Mouse (Mus musculus): ENCODE measurements around the gene Tmem179b.

Tmem179b gene

DNA sequence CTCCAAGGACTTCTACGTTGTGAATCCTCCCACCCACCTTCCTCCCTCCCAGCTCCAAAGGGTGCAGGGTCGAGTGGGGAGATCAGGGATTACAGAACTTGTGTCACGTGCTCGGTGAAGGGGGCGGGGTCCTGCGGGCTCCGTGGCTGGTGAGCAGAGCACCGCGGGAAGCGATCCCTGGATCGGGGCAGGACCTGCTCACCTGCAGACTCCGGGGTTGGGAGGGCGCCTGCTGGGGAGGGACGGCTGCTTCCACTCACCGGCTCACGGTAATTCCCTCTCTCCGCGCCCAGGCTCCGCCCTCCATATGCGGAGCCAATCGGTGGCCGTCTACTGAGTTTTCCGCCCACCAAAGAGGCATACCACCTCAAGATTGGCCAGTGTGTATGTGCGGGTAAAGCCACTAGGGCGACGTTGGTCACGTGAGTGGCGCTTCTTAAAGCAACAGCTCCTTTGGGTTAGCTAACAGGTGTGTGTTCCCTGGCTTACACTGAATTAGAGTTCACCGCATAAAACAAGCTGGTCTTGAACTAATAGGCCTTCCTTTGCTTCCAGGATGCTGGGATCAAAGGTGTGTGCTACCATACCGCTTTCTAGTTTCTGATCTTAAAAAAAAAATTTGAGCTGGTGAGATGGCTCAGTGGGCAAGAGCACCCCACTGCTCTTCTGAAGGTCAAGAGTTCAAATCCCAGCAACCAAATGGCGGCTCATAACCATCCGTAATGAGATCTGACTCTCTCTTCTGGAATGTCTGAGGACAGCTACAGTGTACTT lies 11.9 kb upstream of the Tmem179b start, which contains the start of gene Taf6l:
Taf6l (minus strand) TSS at position 410 of the 774 bp plus-strand sequence.
- DNase-seq (ENCODE audit: low spot score in 2 of 2): peak; percentile 91

DNA sequence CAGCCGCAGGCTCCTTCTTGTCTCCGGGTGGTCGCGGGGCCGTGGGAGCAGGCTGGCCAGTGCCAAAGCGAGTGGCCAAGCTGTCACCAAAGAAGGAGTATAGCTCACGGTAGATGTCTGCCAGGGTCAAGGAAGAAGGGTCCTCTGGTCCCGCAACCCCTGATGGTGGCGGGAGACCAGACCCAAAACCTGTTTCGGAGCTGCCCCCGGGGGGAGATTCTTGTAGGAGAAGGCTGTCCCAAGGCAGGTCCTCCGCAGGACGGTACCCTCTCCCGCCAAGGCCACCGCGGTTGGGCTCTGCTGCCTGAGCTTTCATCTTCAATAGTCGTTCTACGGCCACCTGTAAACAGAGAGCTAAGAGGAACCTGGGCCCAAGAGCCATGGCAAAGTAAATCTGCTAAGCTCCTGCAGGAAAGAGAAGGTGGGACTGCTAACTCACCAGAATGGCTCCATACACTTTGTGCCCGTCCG lies 719 bp upstream of the Tmem179b start:
- DNase-seq (ENCODE audit: low spot score in 2 of 2): no peak

DNA sequence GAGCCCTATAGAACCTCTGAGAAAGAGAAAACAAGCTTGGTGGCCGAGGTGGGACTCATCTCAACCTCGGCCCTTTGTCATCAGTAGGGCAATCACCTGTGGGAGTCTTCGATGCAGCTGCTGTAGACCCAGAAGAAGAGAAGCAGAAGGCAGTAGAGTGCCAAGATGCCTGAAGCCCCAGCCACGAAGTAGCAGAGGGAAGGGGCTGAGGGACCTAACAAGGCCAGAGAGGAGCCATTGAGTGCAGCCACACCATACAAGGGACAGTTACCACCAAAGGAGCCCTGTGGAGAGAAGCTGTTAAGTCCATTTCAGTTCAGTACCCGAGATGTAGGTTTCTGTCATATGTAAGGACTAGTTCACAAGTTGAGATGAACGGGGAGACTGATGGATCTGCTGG lies 858 bp downstream of the Tmem179b start:
- DNase-seq (ENCODE audit: low spot score in 2 of 2): no peak

DNA sequence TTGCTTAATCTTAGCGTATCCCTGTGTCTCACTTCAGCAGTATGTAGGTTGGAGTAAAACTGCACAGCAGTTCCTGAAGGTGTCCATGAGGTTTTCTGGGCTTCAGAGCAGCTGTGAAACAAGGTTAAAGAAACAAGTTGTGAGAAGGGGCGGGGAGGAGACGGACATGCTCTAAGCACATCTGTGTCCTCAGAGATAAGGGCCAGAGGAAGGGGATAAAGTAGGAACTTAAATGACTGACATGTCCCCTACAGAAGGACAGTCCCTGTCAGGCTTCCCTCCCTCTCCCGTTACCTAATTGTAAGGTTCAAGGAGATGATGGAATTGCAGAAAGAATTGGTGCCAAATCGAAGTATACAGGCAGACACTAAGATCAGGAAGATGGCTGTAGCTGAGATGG lies 1.3 kb downstream of the Tmem179b start:
- DNase-seq (ENCODE audit: low spot score in 2 of 2): no peak

DNA sequence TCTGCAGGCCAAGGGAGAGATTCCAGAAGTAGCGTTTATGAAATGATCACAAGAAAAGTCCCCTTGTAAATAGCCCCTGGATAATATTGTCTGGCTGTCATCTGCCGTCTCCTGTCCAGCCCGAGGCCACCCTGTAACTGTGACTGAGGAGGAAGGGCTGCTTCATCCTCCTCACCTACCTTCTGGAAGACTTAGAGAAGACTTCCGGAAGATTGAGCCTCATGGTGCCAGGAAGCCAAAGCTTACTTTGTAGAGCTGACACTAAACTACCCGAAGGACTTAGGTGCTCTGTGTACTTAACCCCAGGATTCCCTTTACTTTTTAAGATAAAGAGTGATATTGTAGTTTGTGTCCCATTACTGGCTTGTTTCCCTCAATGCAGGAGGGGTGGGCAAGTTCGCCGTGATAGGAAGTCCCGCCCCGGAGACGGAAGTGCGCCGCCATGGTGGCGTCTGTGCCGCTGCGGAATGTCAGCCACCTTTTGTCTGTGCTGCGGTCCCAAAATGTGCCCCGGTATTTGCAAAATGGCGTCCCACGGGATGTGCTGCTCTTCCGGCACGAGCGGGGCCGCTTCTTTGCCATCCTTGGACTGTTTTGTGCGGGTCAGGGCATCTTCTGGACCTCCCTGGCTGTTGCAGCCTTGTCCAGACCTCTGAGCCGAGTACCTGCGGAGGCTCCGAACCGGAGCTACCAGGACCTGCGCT lies 3.5 kb downstream of the Tmem179b start, which contains the start of gene Tmem223:
Tmem223 (plus strand) TSS at position 430 of the 704 bp plus-strand sequence.
- DNase-seq (ENCODE audit: low spot score in 2 of 2): peak; percentile 69 to 78

DNA sequence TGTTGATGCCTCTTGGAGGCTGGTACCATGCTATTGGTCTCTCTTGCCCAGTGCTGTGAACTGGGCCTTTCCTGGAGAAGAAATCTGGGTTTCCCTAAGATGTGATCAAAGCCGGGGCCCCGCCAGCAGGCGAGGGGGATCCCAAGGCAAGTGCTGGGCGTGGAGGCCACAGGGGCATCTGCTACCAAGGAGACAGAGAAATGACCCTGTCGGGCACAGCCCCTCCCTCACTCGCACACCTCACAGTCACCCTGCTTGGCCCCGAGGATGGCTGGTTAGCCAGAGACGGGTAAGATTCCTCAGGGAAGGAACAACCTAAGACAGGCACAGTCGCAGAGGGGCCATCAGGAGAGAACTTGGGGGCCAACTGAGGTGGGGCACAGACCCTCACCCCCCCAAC lies 8.7 kb downstream of the Tmem179b start:
- no peak for DNase-seq (ENCODE audit: low spot score in 2 of 2)

DNA sequence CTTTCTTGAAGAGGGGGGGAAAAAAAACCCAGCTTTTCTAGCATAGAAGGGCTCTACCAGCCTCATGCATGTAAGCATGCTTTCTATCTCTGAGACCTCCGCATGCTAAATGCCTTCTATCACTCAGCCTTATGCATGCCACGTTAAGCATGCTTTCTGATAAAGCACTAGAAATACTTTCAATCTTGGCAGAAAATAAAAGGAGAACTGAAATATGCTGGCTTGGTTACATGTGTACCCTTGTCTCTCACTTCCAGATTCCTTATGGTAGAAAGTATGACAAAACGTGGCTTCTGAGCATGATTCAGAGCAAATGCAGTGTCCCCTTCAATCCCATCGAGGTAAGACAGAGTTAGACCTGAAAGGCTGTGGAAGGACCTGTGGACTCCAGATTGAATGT lies 11.0 kb downstream of the Tmem179b start:
- no peak for DNase-seq (ENCODE audit: low spot score in 2 of 2)

DNA sequence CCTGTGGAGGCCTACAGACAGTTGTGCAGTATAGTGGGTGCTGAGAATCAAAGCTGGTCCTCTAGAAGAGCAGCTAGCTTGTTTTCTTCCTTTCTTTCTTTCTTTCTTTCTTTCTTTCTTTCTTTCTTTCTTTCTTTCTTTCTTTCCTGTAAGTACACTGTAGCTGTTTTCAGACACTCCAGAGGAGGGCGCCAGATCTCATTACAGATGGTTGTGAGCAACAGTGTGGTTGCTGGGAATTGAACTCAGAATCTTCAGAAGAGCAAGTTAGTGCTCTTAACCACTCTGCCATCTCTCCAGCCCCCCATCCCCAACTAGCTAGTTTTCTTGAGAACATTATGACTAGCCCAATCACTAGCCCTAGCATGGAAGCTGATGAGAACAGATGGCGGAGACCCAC lies 13.5 kb downstream of the Tmem179b start:
- DNase-seq (ENCODE audit: low spot score in 2 of 2): no peak

DNA sequence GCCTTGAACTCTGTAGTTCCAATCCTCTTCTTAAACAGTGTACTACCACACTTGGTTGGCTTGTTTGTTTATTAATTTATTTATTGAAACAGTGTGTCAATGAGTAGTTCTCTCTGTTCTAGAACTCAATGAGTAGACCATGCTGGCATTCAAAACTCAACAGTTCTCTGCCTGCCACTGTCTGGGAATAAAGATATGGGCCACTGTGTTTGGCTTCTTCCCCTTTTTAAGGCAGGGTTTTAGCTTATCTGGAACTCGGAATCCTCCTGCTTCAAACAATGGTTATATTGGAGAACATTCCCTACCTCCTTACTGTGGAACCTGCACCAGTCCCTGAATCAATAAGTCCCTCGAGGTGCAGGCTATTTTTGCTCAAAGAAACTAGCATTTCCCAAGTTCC lies 15.4 kb downstream of the Tmem179b start:
- DNase-seq (ENCODE audit: low spot score in 2 of 2): no peak

DNA sequence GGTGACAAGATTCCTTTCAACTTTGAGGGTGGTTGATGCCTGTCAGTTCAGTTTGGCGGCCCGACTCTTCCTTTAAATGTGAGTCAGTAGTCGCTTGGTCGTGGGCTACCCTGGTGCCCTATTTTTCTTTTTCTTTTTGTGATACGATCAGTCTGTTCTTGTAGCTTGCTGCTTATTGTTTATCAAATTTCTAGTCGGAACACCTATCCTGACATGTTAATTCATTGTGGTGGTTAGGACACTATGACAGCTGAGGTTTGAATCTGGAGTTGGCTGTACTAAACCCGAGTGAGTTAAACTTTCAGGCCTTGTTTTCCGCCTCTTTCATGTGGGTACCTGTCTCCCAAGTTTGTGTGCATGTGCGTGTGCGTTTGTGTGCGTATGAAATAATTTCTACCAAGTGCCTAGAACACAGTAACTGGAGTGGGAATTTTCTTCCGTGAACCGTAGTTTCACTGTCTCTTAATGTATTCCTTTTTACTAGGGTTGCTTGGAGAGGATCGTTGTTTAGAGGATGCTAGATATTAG lies 16.7 kb downstream of the Tmem179b start:
- DNase-seq (ENCODE audit: low spot score in 2 of 2): no peak

DNA sequence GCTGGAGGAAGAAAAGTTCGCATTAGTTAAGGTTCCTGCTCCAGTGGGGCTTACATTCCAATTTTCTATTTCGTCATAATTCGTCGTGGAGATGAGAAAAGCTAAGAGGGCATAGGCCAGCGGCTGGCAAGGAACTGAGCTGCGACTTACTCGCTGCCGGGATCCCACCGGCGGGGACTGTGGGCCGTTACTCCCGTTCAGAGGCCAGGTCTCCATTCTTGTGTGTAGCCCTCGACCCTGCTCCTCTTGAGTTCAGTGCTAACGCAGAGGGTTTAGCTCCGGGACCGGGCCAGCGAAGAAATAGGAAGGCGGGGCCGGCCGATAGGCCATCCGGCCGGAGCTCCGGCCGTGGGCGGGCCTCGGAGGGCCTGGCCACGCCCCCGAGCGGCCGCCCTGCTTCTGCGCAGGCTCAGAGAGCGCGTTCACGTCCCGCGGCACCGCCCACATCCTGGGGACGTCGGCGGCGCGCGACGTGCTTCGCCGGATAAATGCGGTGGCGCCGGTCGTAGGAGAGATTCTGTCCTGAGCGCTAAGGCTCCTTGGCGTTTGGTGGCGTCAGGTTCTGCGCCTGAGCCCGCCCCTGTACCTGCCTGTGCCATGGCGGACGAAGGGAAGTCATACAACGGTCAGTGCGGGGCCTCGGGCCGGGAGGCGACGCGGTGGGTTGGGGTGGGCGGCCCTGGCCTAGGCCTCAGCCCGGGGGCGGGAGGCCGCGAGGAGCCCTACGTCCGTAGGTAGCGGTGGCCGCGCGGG lies 17.5 kb downstream of the Tmem179b start, which contains the start of gene Nxf1:
Nxf1 (plus strand) TSS at position 439 of the 753 bp plus-strand sequence.
- peak; percentile 82 to 90 for DNase-seq (ENCODE audit: low spot score in 2 of 2)

DNA sequence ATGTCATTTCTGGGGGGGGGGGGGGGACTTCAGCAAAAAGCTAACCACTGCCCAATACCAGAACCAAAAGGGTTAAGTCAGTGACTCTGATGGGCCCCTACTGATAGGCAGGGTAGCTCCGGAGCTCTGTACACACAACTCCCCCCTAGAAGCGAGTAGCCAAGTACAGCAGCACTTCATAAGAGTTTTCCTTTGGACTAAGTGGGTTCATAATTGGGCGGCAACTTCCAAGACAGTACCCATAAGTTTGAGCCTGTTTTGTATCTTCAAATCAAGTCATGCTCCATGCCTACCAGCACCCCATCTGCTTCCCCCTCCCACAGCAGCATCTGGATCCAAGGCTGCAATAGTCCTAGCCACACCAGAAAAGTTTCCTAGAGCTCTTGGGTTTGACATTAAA lies 18.6 kb downstream of the Tmem179b start:
- no peak for DNase-seq (ENCODE audit: low spot score in 2 of 2)

DNA sequence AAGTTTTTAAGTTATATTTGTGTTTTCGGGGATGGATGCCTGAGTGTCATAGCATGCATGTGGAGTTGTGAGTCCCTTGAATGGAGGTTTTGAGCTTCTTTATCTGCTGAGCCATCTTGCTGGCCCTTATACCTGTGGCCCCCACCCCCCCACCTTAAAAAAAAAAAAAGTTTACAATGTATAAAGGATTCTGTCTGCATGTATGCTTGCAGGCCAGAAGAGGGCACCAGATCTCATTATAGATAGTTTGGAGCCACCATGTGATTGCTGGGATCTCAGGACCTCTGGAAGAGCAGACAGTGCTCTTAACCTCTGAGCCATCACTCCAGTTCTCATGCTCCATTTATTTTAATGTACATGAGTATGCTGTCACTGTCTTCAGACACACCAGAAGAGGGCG lies 26.9 kb downstream of the Tmem179b start:
- no peak for DNase-seq (ENCODE audit: low spot score in 2 of 2)

DNA sequence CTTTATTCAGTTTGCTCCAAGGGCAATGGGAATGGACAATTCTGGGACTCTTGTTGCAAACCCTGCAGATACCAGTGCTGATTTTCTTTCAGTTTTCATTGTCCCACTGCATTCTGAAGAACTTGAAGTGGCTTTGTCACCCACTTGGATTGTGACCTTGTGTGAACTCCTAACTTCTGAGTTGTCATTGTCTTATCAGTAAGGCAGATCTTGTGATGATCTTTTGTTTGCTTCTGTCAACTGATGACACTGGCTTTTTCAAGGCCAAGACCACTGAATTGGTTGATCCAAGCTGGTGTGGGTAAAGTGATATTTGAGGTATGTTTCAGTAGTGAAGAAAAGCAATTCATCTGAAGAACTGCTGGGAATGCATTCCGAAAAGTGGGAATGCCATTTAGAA lies 28.9 kb downstream of the Tmem179b start:
- DNase-seq (ENCODE audit: low spot score in 2 of 2): no peak

DNA sequence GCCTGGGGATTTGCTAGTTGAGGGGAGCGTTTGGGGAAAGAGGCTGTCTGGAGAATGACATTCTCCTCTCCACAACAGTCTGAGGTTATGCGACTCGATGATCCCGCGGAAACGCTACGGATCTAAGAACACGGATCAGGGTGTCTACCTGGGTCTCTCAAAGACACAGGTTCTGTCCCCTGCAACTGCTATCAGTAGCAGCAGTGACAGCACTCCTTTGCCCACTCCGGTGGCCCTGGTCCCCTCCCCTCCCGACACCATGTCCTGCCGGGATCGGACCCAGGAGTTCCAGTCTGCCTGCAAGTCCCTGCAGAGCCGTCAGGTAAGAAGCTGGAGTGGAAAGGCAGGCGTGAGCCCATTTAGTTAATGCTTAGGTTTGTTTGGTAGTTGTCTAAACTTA lies 32.1 kb downstream of the Tmem179b start:
- no peak for DNase-seq (ENCODE audit: low spot score in 2 of 2)

DNA sequence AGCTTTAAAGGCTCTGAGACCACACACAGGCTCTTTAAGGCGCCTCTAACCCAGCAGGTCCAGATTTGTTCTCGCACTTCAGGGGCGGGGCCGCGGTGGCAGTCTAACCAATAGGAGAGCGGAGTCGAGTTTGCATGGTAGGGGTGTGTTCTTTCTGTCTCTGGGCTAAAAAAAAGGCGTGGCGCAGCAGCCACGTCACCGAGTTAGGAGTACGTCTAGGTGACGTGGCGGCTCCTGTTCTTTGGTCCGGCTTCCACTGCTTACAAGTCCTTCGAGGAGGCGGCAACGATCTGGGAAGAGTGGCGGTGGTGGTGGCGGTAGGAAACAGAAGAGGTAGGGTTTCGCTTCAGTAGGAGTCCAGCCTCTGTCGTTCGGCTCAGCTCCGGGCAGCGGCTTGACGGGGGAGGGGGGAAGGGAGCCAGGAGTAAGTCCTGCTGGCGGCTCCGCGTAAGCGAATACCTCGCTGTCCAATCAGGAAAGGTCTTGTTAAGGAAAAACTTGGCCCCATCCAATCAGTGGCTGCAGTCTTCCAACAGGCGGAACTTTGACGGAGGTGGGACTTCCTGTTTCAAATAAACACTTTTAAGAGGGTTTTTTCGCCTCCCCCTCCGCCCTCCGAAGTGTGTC lies 32.9 kb downstream of the Tmem179b start, which contains the start of gene Stx5a:
Stx5a (plus strand) TSS at position 171 of the 627 bp plus-strand sequence.
- peak; percentile 94 to 95 for DNase-seq (ENCODE audit: low spot score in 2 of 2)

DNA sequence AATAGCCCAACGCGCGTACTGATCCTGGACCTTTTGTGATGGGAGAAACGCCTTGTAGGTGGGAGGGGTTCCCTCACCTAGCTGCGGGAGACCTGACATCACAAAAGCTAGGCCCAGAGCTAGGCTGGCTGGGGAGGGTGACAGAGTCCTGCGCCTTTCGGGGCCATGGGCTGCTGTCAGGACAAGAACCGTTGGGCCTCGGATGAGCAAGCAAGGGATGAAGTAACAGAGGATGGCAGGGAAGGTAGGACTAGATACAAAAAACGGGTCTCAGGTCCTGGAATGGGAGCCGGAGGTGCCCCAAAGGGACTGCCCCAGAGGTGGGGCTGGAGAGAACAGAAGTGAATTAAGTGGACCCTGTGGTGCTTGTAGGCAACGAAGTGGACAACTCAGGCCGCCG lies 33.7 kb downstream of the Tmem179b start, which contains the start of gene 1700092M07Rik:
1700092M07Rik (plus strand) TSS at position 116 of the 400 bp plus-strand sequence.
- DNase-seq (ENCODE audit: low spot score in 2 of 2): no peak

DNA sequence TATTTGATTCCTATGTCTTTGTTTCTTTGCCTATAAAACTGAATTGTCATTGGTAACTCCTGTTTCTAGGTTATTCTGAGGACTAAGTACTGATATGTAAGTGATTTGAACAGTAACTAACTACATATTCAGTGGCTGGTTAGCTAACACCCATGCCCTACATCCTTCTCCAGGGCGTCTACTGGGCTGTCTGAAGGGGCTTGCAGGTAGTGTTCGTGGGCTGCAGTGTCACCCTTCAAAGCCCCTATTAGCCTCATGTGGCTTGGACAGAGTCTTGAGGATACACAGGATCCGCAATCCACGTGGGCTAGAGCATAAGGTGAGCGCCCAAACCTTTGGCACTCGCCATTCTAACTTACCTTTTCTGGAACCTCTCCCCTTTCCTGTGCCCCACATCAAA lies 34.6 kb downstream of the Tmem179b start:
- no peak for DNase-seq (ENCODE audit: low spot score in 2 of 2)

DNA sequence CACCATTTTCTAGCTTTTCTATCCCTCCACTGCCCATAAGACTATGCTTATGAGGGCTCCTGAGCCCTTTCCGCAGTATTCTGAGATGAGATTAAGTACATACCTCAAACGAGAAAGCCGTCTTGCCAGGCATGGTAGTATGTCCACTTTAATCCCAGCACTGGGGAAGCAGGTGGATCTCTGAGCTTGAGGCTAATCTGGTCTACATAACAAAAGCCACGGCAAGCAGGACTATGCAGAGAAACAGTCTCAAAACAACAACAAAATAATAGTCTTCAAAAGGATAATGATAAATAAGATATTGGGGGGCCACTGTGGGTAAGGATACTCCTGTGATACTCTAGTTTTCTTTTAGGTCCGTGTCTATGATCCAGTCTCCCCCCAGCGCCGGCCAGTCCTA lies 35.4 kb downstream of the Tmem179b start:
- no peak for DNase-seq (ENCODE audit: low spot score in 2 of 2)

DNA sequence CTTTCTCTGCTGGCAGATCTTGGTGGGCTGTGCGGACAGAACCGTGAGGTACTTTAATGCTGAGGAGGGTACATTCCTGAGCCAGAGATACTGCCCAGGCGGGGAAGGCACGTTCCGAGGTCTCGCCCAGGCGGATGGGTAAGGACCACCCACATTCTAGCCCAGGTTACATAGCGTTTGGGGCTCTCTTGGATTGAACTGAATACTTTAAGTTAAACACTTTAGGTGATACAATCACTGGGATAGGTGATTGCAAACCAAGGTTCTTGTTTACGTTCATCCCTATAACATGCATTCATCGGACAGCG lies 38.2 kb downstream of the Tmem179b start:
- DNase-seq (ENCODE audit: low spot score in 2 of 2): no peak

DNA sequence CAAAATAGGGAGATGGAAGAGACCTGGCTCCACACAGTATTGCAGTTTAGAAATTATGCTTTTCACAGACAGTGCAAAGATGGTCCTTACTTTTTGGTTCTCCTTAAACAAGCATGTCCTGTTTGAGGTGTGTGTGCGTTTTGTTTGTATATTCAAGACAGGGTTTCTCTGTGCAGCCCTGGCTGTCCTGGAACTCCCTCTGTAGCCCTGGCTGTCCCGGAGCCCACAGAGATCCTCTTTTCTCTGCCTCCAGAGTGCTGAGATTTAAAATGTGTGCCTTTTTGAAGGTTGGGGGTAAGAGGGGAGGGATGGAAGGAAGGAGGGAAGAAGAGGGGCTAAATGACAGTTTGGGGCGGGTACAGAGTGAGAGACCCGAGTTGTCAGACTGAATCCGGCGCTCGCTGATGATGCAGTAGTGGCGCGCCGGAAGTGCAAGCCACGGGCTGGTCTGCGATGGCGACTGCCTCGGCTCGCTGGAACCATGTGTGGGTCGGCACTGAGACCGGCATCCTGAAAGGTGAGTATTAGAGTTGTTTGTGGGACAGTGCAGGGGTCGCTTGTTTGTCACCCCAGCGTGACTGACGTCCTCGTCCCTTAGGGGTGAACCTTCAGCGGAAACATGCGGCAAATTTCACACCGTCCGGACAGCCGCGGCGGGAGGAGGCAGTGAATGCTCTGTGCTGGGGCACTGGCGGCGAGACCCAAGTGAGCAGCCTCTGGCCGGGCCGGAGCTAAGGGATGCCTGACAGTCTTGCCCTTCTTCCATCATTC lies 38.7 kb downstream of the Tmem179b start, which contains the start of gene Wdr74:
Wdr74 (plus strand) TSS at position 439 of the 771 bp plus-strand sequence.
- peak; percentile 85 to 94 for DNase-seq (ENCODE audit: low spot score in 2 of 2)

Measured in frontal cortex, postnatal 10 days (tissue).